Mouse (Mus musculus): ENCODE data around the gene Olfr885. TPM values are rescaled to one million over a fixed set of nuclear protein-coding genes. Genes with fewer than 3 reads are reported as not detected.

Gene Olfr885
- not detected in 2 replicates for polyA plus RNA-seq (2012; rRNA removed)

- Histone ChIP-seq H3K4me3 (ENCODE audit: insufficient read depth, low read length) (no peak within 1 kb of the TSS), H3K4me1 (ENCODE audit: control insufficient read depth, insufficient read depth, low read length) (no peaks in the 10 kb centered on the region)
- TF ChIP-seq CTCF (IDR thresholded peaks at IDR 0.05; ENCODE audit: extremely low read depth, insufficient read depth, low read length) (no peak), POLR2A (IDR thresholded peaks at IDR 0.05; ENCODE audit: extremely low read depth, insufficient read depth, low read length) (no peak)
These were observed at the start of gene Olfr885 for GRCm38 (mm10) chr9:38061022-38061421. Gene Olfr885, plus strand, starts transcription at chr9:38061322.

DNA sequence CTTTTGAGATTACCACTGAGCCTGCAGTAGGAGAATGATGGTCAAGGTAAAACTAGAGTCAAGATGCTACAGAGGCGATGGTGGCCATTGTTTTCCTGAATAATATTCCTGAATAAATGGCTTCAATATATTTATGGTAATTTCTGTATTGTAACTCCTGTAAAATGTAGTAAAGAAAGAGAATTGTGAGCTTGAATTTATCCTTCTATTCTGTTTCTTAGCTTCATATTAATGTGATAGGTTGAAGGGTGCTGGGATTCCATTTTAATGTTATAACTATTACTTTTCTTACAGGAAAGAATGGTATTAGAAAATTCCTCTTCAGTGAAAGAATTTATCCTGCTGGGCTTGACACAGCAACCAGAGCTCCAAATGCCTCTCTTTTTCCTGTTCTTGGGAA is 35.6 kb upstream of the Olfr885 start, which contains the start of gene Olfr883:
Olfr883 (plus strand) TSS at position 301 of the 400 bp plus-strand sequence.
- Histone ChIP-seq H3K4me3 (ENCODE audit: insufficient read depth, low read length) (no peak within 1 kb of the TSS), H3K27ac (ENCODE audit: insufficient read depth, low read length) (no peak within 1 kb of the TSS), H3K4me1 (ENCODE audit: control insufficient read depth, insufficient read depth, low read length) (no peaks in the 10 kb centered on the region)
- TF ChIP-seq POLR2A (IDR thresholded peaks at IDR 0.05; ENCODE audit: extremely low read depth, insufficient read depth, low read length) (no peak), CTCF (IDR thresholded peaks at IDR 0.05; ENCODE audit: extremely low read depth, insufficient read depth, low read length) (no peak)

More at GRCm38 (mm10) chr9:38061022-38061421, at the start of gene Olfr885:
- no peak within 1 kb of the TSS for H3K27ac ChIP-seq (ENCODE audit: insufficient read depth, low read length)

DNA sequence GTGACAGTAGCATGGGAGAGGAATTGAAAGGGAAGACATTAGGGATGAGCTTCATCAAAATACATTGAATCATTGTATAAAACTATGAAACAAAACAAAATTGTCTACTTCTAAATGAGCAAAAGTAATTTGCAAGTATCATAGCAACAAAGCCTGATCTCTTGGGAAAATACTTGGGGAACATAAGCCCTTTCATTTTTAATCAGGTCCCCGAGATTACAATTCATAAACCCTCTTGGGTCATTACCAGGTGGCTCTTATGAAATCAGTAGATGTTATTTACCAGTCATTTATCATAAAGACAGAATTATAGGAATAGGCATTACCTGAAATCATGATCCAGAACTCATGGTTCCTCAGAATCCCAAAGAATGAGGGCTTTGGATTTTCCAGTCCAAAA is 14.9 kb upstream of the Olfr885 start, which contains the start of gene Olfr884:
Olfr884 (plus strand) TSS at position 301 of the 400 bp plus-strand sequence.
- Histone ChIP-seq H3K4me3 (ENCODE audit: insufficient read depth, low read length) (no peak within 1 kb of the TSS), H3K27ac (ENCODE audit: insufficient read depth, low read length) (no peak within 1 kb of the TSS), H3K4me1 (ENCODE audit: control insufficient read depth, insufficient read depth, low read length) (no peaks in the 10 kb centered on the region)
- TF ChIP-seq CTCF (IDR thresholded peaks at IDR 0.05; ENCODE audit: extremely low read depth, insufficient read depth, low read length) (no peak), POLR2A (IDR thresholded peaks at IDR 0.05; ENCODE audit: extremely low read depth, insufficient read depth, low read length) (no peak)

DNA sequence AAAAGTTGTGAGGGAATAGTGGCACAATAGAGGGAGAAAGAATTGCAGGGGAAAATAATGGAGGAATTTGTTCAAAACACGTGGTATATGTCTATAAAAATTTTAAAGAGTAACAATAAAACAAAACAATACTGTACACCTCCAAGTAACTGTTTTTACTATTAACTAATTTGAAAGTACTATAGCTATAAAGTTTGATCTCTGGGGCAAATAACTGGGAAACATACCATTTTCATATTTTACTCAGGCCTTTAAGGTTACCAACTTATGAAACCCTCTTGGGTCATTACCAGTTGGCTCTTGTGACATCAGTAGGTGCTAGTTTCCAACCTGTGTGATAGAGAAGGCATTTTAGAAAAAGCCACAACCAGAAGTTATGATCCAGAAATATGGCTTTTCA is 22.6 kb downstream of the Olfr885 start, which contains the start of gene Olfr887:
Olfr887 (plus strand) TSS at position 301 of the 400 bp plus-strand sequence.
- no peaks in the 10 kb centered on the region for H3K4me1 ChIP-seq (ENCODE audit: control insufficient read depth, insufficient read depth, low read length)
- H3K4me3 ChIP-seq (ENCODE audit: insufficient read depth, low read length), result no peak within 1 kb of the TSS
- TF ChIP-seq CTCF (IDR thresholded peaks at IDR 0.05; ENCODE audit: extremely low read depth, insufficient read depth, low read length) (no peak), POLR2A (IDR thresholded peaks at IDR 0.05; ENCODE audit: extremely low read depth, insufficient read depth, low read length) (no peak)
- H3K27ac ChIP-seq (ENCODE audit: insufficient read depth, low read length), result no peak within 1 kb of the TSS

DNA sequence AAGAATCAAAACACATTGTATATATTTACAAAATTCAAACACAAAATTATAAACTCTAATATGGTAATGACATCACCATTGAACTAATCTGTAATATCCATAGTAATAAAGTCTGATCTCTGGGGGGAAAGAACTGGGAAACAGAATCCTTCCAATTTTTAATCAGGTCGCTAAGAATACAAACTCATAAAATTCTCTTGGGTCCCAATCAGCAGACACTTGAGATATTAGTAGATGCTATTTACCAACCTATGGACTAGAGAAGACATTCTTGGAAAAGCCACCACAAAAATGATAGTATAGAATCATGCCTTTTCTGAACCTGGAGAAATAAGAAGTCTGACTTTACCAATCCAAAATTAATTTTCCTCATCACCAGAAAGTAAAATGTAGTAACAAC is 46.7 kb downstream of the Olfr885 start, which contains the start of gene Olfr888:
Olfr888 (plus strand) TSS at position 301 of the 400 bp plus-strand sequence.
- no peak within 1 kb of the TSS for H3K4me3 ChIP-seq (ENCODE audit: insufficient read depth, low read length)
- H3K4me1 ChIP-seq (ENCODE audit: control insufficient read depth, insufficient read depth, low read length), result no peaks in the 10 kb centered on the region
- TF ChIP-seq POLR2A (IDR thresholded peaks at IDR 0.05; ENCODE audit: extremely low read depth, insufficient read depth, low read length), result no peak
- TF ChIP-seq CTCF (IDR thresholded peaks at IDR 0.05; ENCODE audit: extremely low read depth, insufficient read depth, low read length), result no peak
- H3K27ac ChIP-seq (ENCODE audit: insufficient read depth, low read length), result no peak within 1 kb of the TSS

Other genes with a start within 250 kb of the Olfr885 start
- gene Olfr877, start 207.1 kb upstream of the Olfr885 start, polyA plus RNA-seq (2012; rRNA removed), result 0.11 and 0.31 TPM in 2 replicates
- 0.02 TPM in 1 of 2 replicates, not detected in the other for gene Olfr145, start 164.6 kb upstream of the Olfr885 start, polyA plus RNA-seq (2012; rRNA removed)
- gene Olfr878, start 143.5 kb upstream of the Olfr885 start, polyA plus RNA-seq (2012; rRNA removed), result 0.23 and 0.26 TPM in 2 replicates
- 0.08 TPM in 1 of 2 replicates, not detected in the other for gene Olfr881, start 69.5 kb upstream of the Olfr885 start, polyA plus RNA-seq (2012; rRNA removed)
- gene Olfr883, start 35.5 kb upstream of the Olfr885 start, polyA plus RNA-seq (2012; rRNA removed), result not detected in 2 replicates
- not detected in 2 replicates for gene Olfr884, start 14.8 kb upstream of the Olfr885 start, polyA plus RNA-seq (2012; rRNA removed)
- not detected in 2 replicates for gene Olfr887, start 22.8 kb downstream of the Olfr885 start, polyA plus RNA-seq (2012; rRNA removed)
- gene Olfr888, start 46.8 kb downstream of the Olfr885 start, polyA plus RNA-seq (2012; rRNA removed), result not detected in 2 replicates
- gene Olfr889, start 53.9 kb downstream of the Olfr885 start, polyA plus RNA-seq (2012; rRNA removed), result not detected in 2 replicates
- gene Olfr890, start 81.2 kb downstream of the Olfr885 start, polyA plus RNA-seq (2012; rRNA removed), result not detected in 2 replicates
- gene Olfr891, start 119.5 kb downstream of the Olfr885 start, polyA plus RNA-seq (2012; rRNA removed), result not detected in 2 replicates
- not detected in 2 replicates for gene Olfr893, start 147.0 kb downstream of the Olfr885 start, polyA plus RNA-seq (2012; rRNA removed)
- not detected in 2 replicates for gene Olfr894, start 156.7 kb downstream of the Olfr885 start, polyA plus RNA-seq (2012; rRNA removed)
- not detected in 2 replicates for gene Olfr143, start 191.5 kb downstream of the Olfr885 start, polyA plus RNA-seq (2012; rRNA removed)
- gene Olfr895, start 206.5 kb downstream of the Olfr885 start, polyA plus RNA-seq (2012; rRNA removed), result not detected in 2 replicates
- not detected in 2 replicates for gene Olfr896-ps1, start 229.8 kb downstream of the Olfr885 start, polyA plus RNA-seq (2012; rRNA removed)